Mouse (Mus musculus) liver, embryonic 11.5 days (tissue): Measurements from ENCODE around the gene Gm28308. TPM values are rescaled to one million over a fixed set of nuclear protein-coding genes. Genes with fewer than 3 reads are reported as not detected.

ENCODE experiments used
- ATAC-seq: fragments of 200-750 bp; cut with Nextera tagmentation; replicated peaks from 2 replicates; pipeline ENCODE4 v1.8.0; 2017; ENCODE audit warnings: moderate number of reproducible peaks, mild to moderate bottlenecking, moderate TSS enrichment, moderate library complexity; ENCODE audit not compliant: low FRiP score
- DNase-seq: peaks from one replicate; pipeline ENCODE4 v3.0.0-alpha.2; 2017; ENCODE audit warnings: low spot score
- H3K27ac ChIP-seq: fragments of 300-500 bp; sonication (generic); 2 replicates; pipeline ENCODE4 v1.5.1; 2014; ENCODE audit warnings: mild to moderate bottlenecking, low read depth, low read length, control low read depth
- H3K27me3 ChIP-seq: fragments of 300-500 bp; sonication (generic); replicated peaks from 2 replicates; pipeline ENCODE4 v1.6.1; 2014; ENCODE audit warnings: low read length, mixed read lengths; ENCODE audit not compliant: control insufficient read depth, insufficient read depth
- H3K36me3 ChIP-seq: fragments of 300-500 bp; sonication (generic); 2 replicates; pipeline ENCODE4 v1.6.1; 2014; ENCODE audit warnings: mild to moderate bottlenecking, low read length, moderate library complexity, mixed read lengths; ENCODE audit not compliant: control insufficient read depth, insufficient read depth
- H3K4me1 ChIP-seq: fragments of 300-500 bp; sonication (generic); replicated peaks from 2 replicates; pipeline ENCODE4 v1.6.1; 2014; ENCODE audit warnings: low read length, mixed read lengths; ENCODE audit not compliant: control insufficient read depth, insufficient read depth
- H3K4me2 ChIP-seq: fragments of 300-500 bp; sonication (generic); 2 replicates; pipeline ENCODE4 v1.6.1; 2014; ENCODE audit warnings: mild to moderate bottlenecking, control low read depth, moderate library complexity
- H3K4me3 ChIP-seq: fragments of 300-500 bp; sonication (generic); 2 replicates; pipeline ENCODE4 v1.5.1; 2014; ENCODE audit warnings: low read depth, low read length, control low read depth
- H3K9ac ChIP-seq: fragments of 300-500 bp; sonication (generic); 2 replicates; pipeline ENCODE4 v1.6.1; 2014; ENCODE audit warnings: low read depth, low read length, control low read depth
- H3K9me3 ChIP-seq: fragments of 300-500 bp; sonication (generic); 2 replicates; pipeline ENCODE4 v1.6.1; 2016; ENCODE audit warnings: low read length, inconsistent platforms, mixed read lengths; ENCODE audit not compliant: control insufficient read depth
- WGBS: fragments of 180-500 bp; shearing (Covaris S2); extraction: QIAGEN DNeasy Blood & Tissue Kit; methylation state at CpG from one replicate; pipeline ENCODE4 v1.1.7; 2014; 5-methylcytosine and 5-hydroxymethylcytosine counted together
- microRNA counts: library from miRNA; unstranded; fragments of <30 nt; microRNA quantifications from one replicate; lab custom pipeline; 2015
- microRNA-seq: library from miRNA; unstranded; fragments of <30 nt; microRNA quantifications from one replicate; pipeline ENCODE4, GENCODE M21; 2017; ENCODE audit warnings: borderline number of aligned reads
- polyA plus RNA-seq: library from polyadenylated mRNA; unstranded; fragments of >200 nt; fragmentation: Nextera tagmentation; extraction: Ambion mirVana; gene quantifications from 2 replicates; pipeline ENCODE4 v1.2.1, GENCODE M21; 2014

The Gm28308 gene
- polyA plus RNA-seq, 1 experiment from 2014 or later: not detected

DNA sequence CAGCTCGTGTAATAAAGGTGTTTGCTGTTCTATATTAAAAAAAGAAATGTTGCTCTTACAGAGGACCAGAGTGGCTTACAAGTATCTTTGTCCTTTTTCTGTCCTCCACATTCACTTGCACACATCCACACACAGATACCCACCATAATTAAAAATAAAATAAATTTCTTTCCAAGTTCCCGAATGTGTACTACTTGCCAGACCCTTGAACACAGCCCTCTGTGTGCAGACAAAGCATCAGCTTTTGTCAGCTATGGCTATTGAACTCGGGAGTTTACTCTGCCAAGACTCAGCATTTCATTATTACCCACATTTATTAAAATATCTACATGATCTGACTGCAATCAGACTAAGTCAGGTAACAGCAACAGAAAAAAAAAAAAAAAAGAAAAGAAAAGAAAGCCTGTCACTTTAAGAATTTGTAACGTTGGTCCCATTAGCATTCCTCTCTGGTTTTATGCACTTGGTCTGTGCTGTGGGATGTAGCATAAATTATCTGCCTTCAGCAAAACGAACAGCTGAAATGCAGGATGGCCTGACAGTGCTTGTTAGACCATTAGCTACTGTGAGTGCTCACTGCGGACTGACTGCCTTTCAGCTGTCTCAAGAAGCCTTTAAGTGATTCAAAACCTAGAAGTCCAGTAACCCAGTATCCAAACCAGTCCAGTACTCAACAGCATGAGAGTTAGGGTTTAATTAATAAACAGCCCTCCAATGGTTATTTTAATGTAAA is 94.1 kb downstream of the Gm28308 start:
- Histone ChIP-seq H3K4me2 (no peak overlapping the region), H3K9ac (no peak overlapping the region), H3K4me3 (no peak overlapping the region), H3K4me1 (no peaks in the 10 kb centered on the region), H3K36me3 (no peaks in the 10 kb centered on the region), H3K9me3 (no peaks in the 10 kb centered on the region), H3K27ac (no peak overlapping the region), H3K27me3 (peaks cover 7% of the 10 kb centered on the region)
- ATAC-seq (no peak), DNase-seq (no peak)
- WGBS: 45% methylated on average over 6 of the region's 6 CpGs

DNA sequence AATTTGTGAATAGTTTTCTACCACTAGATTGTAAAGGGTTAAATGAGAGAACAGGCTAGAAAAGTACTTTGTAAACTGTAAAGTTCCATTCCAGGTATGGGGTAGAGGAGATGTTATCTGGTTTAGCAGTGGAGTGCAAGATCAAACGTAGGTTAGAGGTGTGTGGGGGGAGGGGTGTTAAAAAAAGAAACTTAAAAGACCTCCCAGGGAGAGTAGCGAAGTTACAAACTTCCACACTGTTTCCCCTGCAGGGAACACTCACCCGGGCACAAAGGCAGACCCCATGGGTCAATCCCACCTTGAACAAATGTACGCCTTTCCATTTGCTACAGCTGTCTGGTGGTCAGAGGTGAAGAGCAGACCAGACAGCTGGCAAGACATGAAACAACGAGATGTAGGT is 97.2 kb downstream of the Gm28308 start:
- DNase-seq: no peak
- no peak overlapping the region for H3K4me2 ChIP-seq
- no peak for ATAC-seq

More for the DNA sequence above, 97.2 kb downstream of the Gm28308 start:
- Histone ChIP-seq H3K4me3 (no peak overlapping the region), H3K4me1 (no peaks in the 10 kb centered on the region), H3K9ac (no peak overlapping the region), H3K27me3 (peaks cover 7% of the 10 kb centered on the region), H3K9me3 (no peaks in the 10 kb centered on the region), H3K27ac (no peak overlapping the region), H3K36me3 (no peaks in the 10 kb centered on the region)
- 14% methylated on average over 5 of the region's 5 CpGs for WGBS

MicroRNA genes within 50 kb of the gene (microRNA counts, 519-probe panel; counts per million panel counts)
- 4,109 counts per million, percentile 23 among the panel's probes with 10 or more counts for microRNA mmu-miR-196b (lab: Ali Mortazavi, UCI)

Small RNA genes within 50 kb of the gene (microRNA-seq; reads per million reads assigned to microRNA genes)
- gene Mir196b: 2,272 reads per million, percentile 82 among the genes with 10 or more reads in this experiment

Other genes with a start within 250 kb of the Gm28308 start
- gene Skap2, start 200.8 kb downstream of the Gm28308 start, polyA plus RNA-seq: 33.9 and 35.5 TPM in 2 replicates
- gene Hoxa1, start 55.0 kb downstream of the Gm28308 start, polyA plus RNA-seq: 2.6 and 3.2 TPM in 2 replicates
- 4.3 and 4.5 TPM in 2 replicates for gene Hoxa2, start 48.5 kb downstream of the Gm28308 start, polyA plus RNA-seq
- gene 5730596B20Rik, start 35.8 kb downstream of the Gm28308 start, polyA plus RNA-seq: 0.60 and 1.0 TPM in 2 replicates
- gene Hoxa4, start 21.6 kb downstream of the Gm28308 start, polyA plus RNA-seq: 2.3 and 3.1 TPM in 2 replicates
- 8.0 and 9.7 TPM in 2 replicates for gene Hoxa5, start 8.8 kb downstream of the Gm28308 start, polyA plus RNA-seq
- gene Hoxa6, start 4.6 kb downstream of the Gm28308 start, polyA plus RNA-seq: 0.45 and 0.71 TPM in 2 replicates
- gene Hoxa3, start within 50 bp of the Gm28308 start, polyA plus RNA-seq: 2.8 and 2.9 TPM in 2 replicates
- gene Hoxa7, start 8.5 kb upstream of the Gm28308 start, polyA plus RNA-seq: 2.7 and 3.1 TPM in 2 replicates
- 1.8 and 2.2 TPM in 2 replicates for gene Hoxa9, start 17.8 kb upstream of the Gm28308 start, polyA plus RNA-seq
- gene Hoxa10, start 27.5 kb upstream of the Gm28308 start, polyA plus RNA-seq: 0.91 and 2.2 TPM in 2 replicates
- 0.18 and 0.26 TPM in 2 replicates for gene Hoxa11, start 32.5 kb upstream of the Gm28308 start, polyA plus RNA-seq
- gene Hoxa13, start 47.5 kb upstream of the Gm28308 start, polyA plus RNA-seq: 0.15 and 0.30 TPM in 2 replicates
- gene Evx1, start 100.2 kb upstream of the Gm28308 start, polyA plus RNA-seq: 0.12 TPM in 1 of 2 replicates, not detected in the other